Mouse (Mus musculus): ENCODE results near the gene Sco1.

DNA sequence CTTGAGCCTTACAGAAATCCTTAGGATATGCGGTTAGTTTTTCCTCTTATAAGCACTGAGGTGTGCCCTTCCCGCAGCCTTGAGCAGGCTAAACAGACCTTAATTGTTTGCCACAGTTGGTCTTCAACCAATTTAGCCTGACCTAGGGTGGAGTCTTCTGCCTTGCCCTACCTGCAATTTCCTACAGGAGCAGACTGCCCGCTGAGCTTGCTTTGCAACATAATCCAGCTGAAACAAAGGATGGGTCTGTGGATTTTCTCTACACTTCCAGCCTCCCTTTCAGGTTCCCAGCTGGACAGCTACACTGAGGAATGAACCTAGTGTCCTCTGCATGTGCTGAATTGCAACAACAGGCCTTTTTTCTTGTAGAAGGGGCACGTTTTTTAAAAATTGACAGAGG, 40.8 kb upstream of the Sco1 start:
- TF ChIP-seq POLR2A (IDR thresholded peaks at IDR 0.05; ENCODE audit: control insufficient read depth, low read depth, low read length) (no peak), CTCF (IDR thresholded peaks at IDR 0.05; ENCODE audit: control insufficient read depth, insufficient read depth, insufficient replicate concordance, low read depth, low read length) (no peak)
